Mouse (Mus musculus) spleen, adult 2 months (tissue): ENCODE measurements around the gene Sf1.

ENCODE experiments used
- CTCF ChIP-seq: fragments of 200-500 bp; IDR thresholded peaks from 2 replicates; pipeline ENCODE4 v1.5.1; 2011; ENCODE audit warnings: mild to moderate bottlenecking, inconsistent platforms; ENCODE audit not compliant: insufficient read depth, insufficient read length, insufficient replicate concordance; ENCODE audit errors: extremely low read depth
- POLR2A ChIP-seq: fragments of 200-500 bp; IDR thresholded peaks from 2 replicates; pipeline ENCODE4 v1.6.1; 2011; ENCODE audit warnings: low read depth, low read length, inconsistent platforms

- TF ChIP-seq CTCF (no peak), POLR2A (no peak)
Observed at GRCm38 (mm10) chr19:6380411-6381166, 17.1 kb downstream of the Sf1 start.
